Mouse (Mus musculus): ENCODE measurements around the gene Adarb2.

DNA sequence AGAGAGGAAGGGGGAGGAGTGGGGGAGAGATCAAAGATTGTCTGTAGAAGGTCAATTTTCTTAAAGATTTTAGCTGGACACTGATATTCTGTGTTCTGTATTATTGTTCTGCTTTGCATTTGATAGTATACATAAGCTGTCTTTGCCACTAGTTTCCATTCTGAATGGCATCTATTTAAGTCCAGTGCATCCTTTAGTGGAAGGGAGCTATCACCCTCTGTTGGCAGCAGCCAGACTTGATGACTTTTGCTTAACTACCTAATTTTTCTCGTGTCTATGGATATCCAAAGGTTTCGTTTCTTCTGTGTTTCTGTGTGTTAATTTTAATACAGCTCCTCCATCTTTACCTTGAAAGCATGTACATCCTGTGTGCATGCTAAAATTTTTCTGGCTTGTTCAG is 419.6 kb downstream of the Adarb2 start:
- TF ChIP-seq POLR2A (IDR thresholded peaks at IDR 0.05; ENCODE audit: extremely low read depth, insufficient read depth, low read length) (no peak), CTCF (IDR thresholded peaks at IDR 0.05; ENCODE audit: extremely low read depth, insufficient read depth, low read length) (peak; percentile 16; the same call in 1 of the 2 replicates)
